8 mouse cellular contexts compared by ENCODE assay signal in the genomic region with DNA sequence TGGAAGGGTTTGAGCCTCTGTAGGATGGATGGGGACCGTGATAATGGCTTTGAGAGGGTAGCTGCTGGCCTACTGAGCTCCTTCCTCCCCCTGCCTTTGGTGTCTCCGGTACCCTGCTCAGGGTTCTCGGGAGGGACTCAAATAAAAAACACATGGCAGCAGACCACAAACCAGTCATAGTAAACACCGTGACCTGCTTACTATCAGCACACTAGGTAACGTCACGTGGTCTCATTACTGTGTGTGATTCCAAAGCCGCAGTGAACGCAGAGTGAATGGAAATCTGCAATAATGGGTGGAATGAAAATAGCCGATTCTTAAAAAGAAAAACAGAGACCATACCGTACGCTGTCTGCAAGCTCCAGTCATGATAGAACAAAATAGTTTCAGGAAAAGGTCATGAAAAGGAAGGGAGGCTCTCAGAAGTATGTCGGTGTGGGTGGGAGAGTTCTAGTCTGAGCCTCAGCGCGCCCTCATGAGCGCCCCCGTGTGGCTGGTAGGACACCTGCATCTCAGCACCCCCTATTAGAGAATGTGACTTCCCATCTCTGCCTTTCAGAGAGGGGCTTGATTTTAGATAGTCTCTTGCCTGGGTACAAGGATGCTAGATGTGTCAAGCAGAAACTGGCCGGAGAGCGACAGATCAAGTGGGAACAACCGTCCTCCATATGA.
A peak's percentile ranks its signal among the peaks of the same experiment; 100 is the strongest.
DNase-seq lines count a peak whose midpoint lies in the region; ATAC-seq lines count a peak whose summit lies in the region.

No protein-coding gene starts in this region.

- no peak overlapping the region for H3K4me2 ChIP-seq in intestine, embryonic 15.5 days (replicated peaks)
- no peak overlapping the region for H3K4me2 ChIP-seq in liver, embryonic 12.5 days

- no peaks in the 10 kb centered on the region; the same call in 1 of the 2 replicates for H3K4me1 ChIP-seq in intestine, embryonic 15.5 days (replicated peaks)
- H3K4me1 ChIP-seq in liver, embryonic 12.5 days, result 0 out of 2 replicates have a peak, but pooled peaks cover 3% of the 10 kb centered on the region

- H3K27ac ChIP-seq in intestine, embryonic 15.5 days, result no peak overlapping the region
- no peak overlapping the region for H3K27ac ChIP-seq in liver, embryonic 12.5 days

- 44% methylated on average over 19 of the region's 19 CpGs for WGBS in intestine, embryonic 15.5 days
- 40% methylated on average over 19 of the region's 19 CpGs for WGBS in liver, embryonic 12.5 days (ENCODE audit: insufficient replicate concordance)

- no peak overlapping the region for H3K4me3 ChIP-seq in intestine, embryonic 15.5 days (replicated peaks)
- H3K4me3 ChIP-seq in liver, embryonic 12.5 days, result no peak overlapping the region

- no peaks in the 10 kb centered on the region for H3K9me3 ChIP-seq in intestine, embryonic 15.5 days
- no peaks in the 10 kb centered on the region for H3K9me3 ChIP-seq in liver, embryonic 12.5 days (replicated peaks)

- DNase-seq in urinary bladder, postnatal 25 days (ENCODE audit: low spot score), result peak; percentile 71
- DNase-seq in urinary bladder, postnatal 10 days (ENCODE audit: low spot score), result no peak
- peak; percentile 67 for DNase-seq in cerebellum, adult 8-10 months
- peak; percentile 67 for DNase-seq in forelimb bud, embryonic 11.5 days (ENCODE audit: low read depth, low spot score)
- peak; percentile 40 to 59 for DNase-seq in natural killer cell, adult 2 months (ENCODE audit: low spot score in 2 of 2)
- peak; percentile 77 for DNase-seq in thymus, postnatal 14 days

- no peak overlapping the region for H3K9ac ChIP-seq in intestine, embryonic 15.5 days
- no peak overlapping the region for H3K9ac ChIP-seq in liver, embryonic 12.5 days

- H3K27me3 ChIP-seq in intestine, embryonic 15.5 days (replicated peaks), result no peaks in the 10 kb centered on the region
- H3K27me3 ChIP-seq in liver, embryonic 12.5 days (replicated peaks), result no peaks in the 10 kb centered on the region

- peaks cover 7% of the 10 kb centered on the region; the same call in 1 of the 2 replicates for H3K36me3 ChIP-seq in intestine, embryonic 15.5 days
- peaks cover 24% of the 10 kb centered on the region for H3K36me3 ChIP-seq in liver, embryonic 12.5 days

- ATAC-seq in intestine, embryonic 15.5 days, result peak; percentile 67
- 0 out of 2 replicates have a peak, but pooled peaks have one; percentile 36 for ATAC-seq in liver, embryonic 12.5 days
